Mouse (Mus musculus): Measurements from ENCODE around the gene BC051142. TPM values are rescaled to one million over a fixed set of nuclear protein-coding genes. Genes with fewer than 3 reads are reported as not detected.

BC051142 gene
- total and polyA plus RNA-seq, 2 experiments from 2014 or later: 0.41 TPM; not detected in 1

GRCm38 (mm10) chr17:34363676-34364310 is 34.8 kb upstream of the BC051142 start:
- Histone ChIP-seq H3K9me3 (replicated peaks; ENCODE audit: control insufficient read depth, low read length) (no peaks in the 10 kb centered on the region), H3K9ac (replicated peaks; ENCODE audit: low read depth, low read length) (no peak overlapping the region), H3K27me3 (ENCODE audit: control insufficient read depth, insufficient read depth, low read length) (no peaks in the 10 kb centered on the region), H3K4me3 (ENCODE audit: low read depth, low read length) (no peak overlapping the region), H3K4me2 (ENCODE audit: low read depth, low read length) (no peak overlapping the region), H3K36me3 (replicated peaks; ENCODE audit: control insufficient read depth, insufficient read depth, low read length) (no peaks in the 10 kb centered on the region), H3K4me1 (ENCODE audit: control insufficient read depth, insufficient read depth) (no peaks in the 10 kb centered on the region), H3K27ac (ENCODE audit: low read depth) (no peak overlapping the region)
- DNase-seq (ENCODE audit: low spot score): no peak
- 76% methylated on average over 3 of the region's 3 CpGs for WGBS
- TF ChIP-seq CTCF (IDR thresholded peaks at IDR 0.05; ENCODE audit: low read depth) (no peak), EP300 (IDR thresholded peaks at IDR 0.05; ENCODE audit: low read depth) (no peak)
- ATAC-seq (ENCODE audit: insufficient read depth, low read depth): no peak

- Histone ChIP-seq H3K9ac (replicated peaks; ENCODE audit: low read depth, low read length) (no peak overlapping the region), H3K4me3 (ENCODE audit: low read depth, low read length) (no peak overlapping the region), H3K27ac (ENCODE audit: low read depth) (no peak overlapping the region), H3K27me3 (ENCODE audit: control insufficient read depth, insufficient read depth, low read length) (no peaks in the 10 kb centered on the region), H3K4me2 (ENCODE audit: low read depth, low read length) (no peak overlapping the region), H3K36me3 (replicated peaks; ENCODE audit: control insufficient read depth, insufficient read depth, low read length) (no peaks in the 10 kb centered on the region), H3K4me1 (ENCODE audit: control insufficient read depth, insufficient read depth) (no peaks in the 10 kb centered on the region), H3K9me3 (replicated peaks; ENCODE audit: control insufficient read depth, low read length) (no peaks in the 10 kb centered on the region)
- WGBS: 66% methylated on average over 10 of the region's 10 CpGs
- ATAC-seq (ENCODE audit: insufficient read depth, low read depth): no peak
- TF ChIP-seq EP300 (IDR thresholded peaks at IDR 0.05; ENCODE audit: low read depth) (no peak), CTCF (IDR thresholded peaks at IDR 0.05; ENCODE audit: low read depth) (no peak)
- DNase-seq (ENCODE audit: low spot score): no peak
These were observed 33.6 kb upstream of the BC051142 start for GRCm38 (mm10) chr17:34365031-34365430.

- no peaks in the 10 kb centered on the region for H3K9me3 ChIP-seq (replicated peaks; ENCODE audit: control insufficient read depth, low read length)
- H3K27me3 ChIP-seq (ENCODE audit: control insufficient read depth, insufficient read depth, low read length): no peaks in the 10 kb centered on the region
- 64% methylated on average over 4 of the region's 4 CpGs for WGBS
- DNase-seq (ENCODE audit: low spot score) (no peak), ATAC-seq (ENCODE audit: insufficient read depth, low read depth) (no peak)
- no peaks in the 10 kb centered on the region for H3K4me1 ChIP-seq (ENCODE audit: control insufficient read depth, insufficient read depth)
- H3K4me3 ChIP-seq (ENCODE audit: low read depth, low read length): no peak overlapping the region
- no peaks in the 10 kb centered on the region for H3K36me3 ChIP-seq (replicated peaks; ENCODE audit: control insufficient read depth, insufficient read depth, low read length)
- H3K27ac ChIP-seq (ENCODE audit: low read depth): no peak overlapping the region
- TF ChIP-seq EP300 (IDR thresholded peaks at IDR 0.05; ENCODE audit: low read depth): no peak
- TF ChIP-seq CTCF (IDR thresholded peaks at IDR 0.05; ENCODE audit: low read depth): no peak
- H3K9ac ChIP-seq (replicated peaks; ENCODE audit: low read depth, low read length): no peak overlapping the region
- no peak overlapping the region for H3K4me2 ChIP-seq (ENCODE audit: low read depth, low read length)
These were observed 28.1 kb upstream of the BC051142 start for GRCm38 (mm10) chr17:34370563-34370962.

- DNase-seq (ENCODE audit: low spot score) (no peak), ATAC-seq (ENCODE audit: insufficient read depth, low read depth) (no peak)
- Histone ChIP-seq H3K4me2 (ENCODE audit: low read depth, low read length) (no peak overlapping the region), H3K9ac (replicated peaks; ENCODE audit: low read depth, low read length) (no peak overlapping the region), H3K4me1 (ENCODE audit: control insufficient read depth, insufficient read depth) (no peaks in the 10 kb centered on the region), H3K4me3 (ENCODE audit: low read depth, low read length) (no peak overlapping the region), H3K36me3 (replicated peaks; ENCODE audit: control insufficient read depth, insufficient read depth, low read length) (no peaks in the 10 kb centered on the region), H3K27me3 (ENCODE audit: control insufficient read depth, insufficient read depth, low read length) (no peaks in the 10 kb centered on the region), H3K27ac (ENCODE audit: low read depth) (no peak overlapping the region), H3K9me3 (replicated peaks; ENCODE audit: control insufficient read depth, low read length) (no peaks in the 10 kb centered on the region)
- TF ChIP-seq CTCF (IDR thresholded peaks at IDR 0.05; ENCODE audit: low read depth) (no peak), EP300 (IDR thresholded peaks at IDR 0.05; ENCODE audit: low read depth) (no peak)
- WGBS: 76% methylated on average over 6 of the region's 6 CpGs
These were observed 25.4 kb upstream of the BC051142 start for GRCm38 (mm10) chr17:34373055-34373709.

- H3K27ac ChIP-seq (ENCODE audit: low read depth): no peak within 1 kb of the TSS
- H3K4me3 ChIP-seq (ENCODE audit: low read depth, low read length): no peak within 1 kb of the TSS
- H3K4me2 ChIP-seq (ENCODE audit: low read depth, low read length): no peak within 1 kb of the TSS
- H3K9ac ChIP-seq (replicated peaks; ENCODE audit: low read depth, low read length): no peak within 1 kb of the TSS
- DNase-seq (ENCODE audit: low spot score) (no peak), ATAC-seq (ENCODE audit: insufficient read depth, low read depth) (no peak)
- no peaks in the 10 kb centered on the region for H3K9me3 ChIP-seq (replicated peaks; ENCODE audit: control insufficient read depth, low read length)
- WGBS: 71% methylated on average over 2 of the region's 2 CpGs
- TF ChIP-seq CTCF (IDR thresholded peaks at IDR 0.05; ENCODE audit: low read depth): no peak
- no peak for TF ChIP-seq EP300 (IDR thresholded peaks at IDR 0.05; ENCODE audit: low read depth)
- no peaks in the 10 kb centered on the region for H3K27me3 ChIP-seq (ENCODE audit: control insufficient read depth, insufficient read depth, low read length)
- H3K4me1 ChIP-seq (ENCODE audit: control insufficient read depth, insufficient read depth): no peaks in the 10 kb centered on the region
- H3K36me3 ChIP-seq (replicated peaks; ENCODE audit: control insufficient read depth, insufficient read depth, low read length): no peaks in the 10 kb centered on the region
These were observed 21.8 kb upstream of the BC051142 start, which contains the start of gene Btnl1 for GRCm38 (mm10) chr17:34376847-34377246. TSS of gene Btnl1 (plus strand) at chr17:34377132.

Data from heart, postnatal 0 days (tissue).